Mouse (Mus musculus) MEL (cell line): ENCODE data around the gene Fgfr2.

Experiments used
- CTCF ChIP-seq, 3 experiments: IDR thresholded peaks in 2 of 3; conservative IDR thresholded peaks in 1 of 3; 2 replicates each; pipeline ENCODE4 v1.5.1; 2011 to 2012; ENCODE audit warnings: low read length in 3 of 3, low read depth in 2 of 3, mild to moderate bottlenecking in 2 of 3, improper control_type of control experiment in 1 of 3, inconsistent platforms in 1 of 3, mixed read lengths in 1 of 3, moderate library complexity in 1 of 3; ENCODE audit not compliant: control insufficient read depth in 1 of 3, insufficient read depth in 1 of 3, poor library complexity in 1 of 3, severe bottlenecking in 1 of 3
- POLR2A ChIP-seq, 2 experiments: IDR thresholded peaks; 2 replicates each; pipeline ENCODE4 v1.6.1; 2011 to 2012; ENCODE audit warnings: low read length in 2 of 2, mild to moderate bottlenecking in 2 of 2, control low read depth in 1 of 2, improper control_type of control experiment in 1 of 2, low read depth in 1 of 2, moderate library complexity in 1 of 2; ENCODE audit not compliant: control insufficient read depth in 1 of 2, insufficient read depth in 1 of 2, poor library complexity in 1 of 2
- SIN3A ChIP-seq: IDR thresholded peaks from 2 replicates; pipeline ENCODE4 v1.6.1; 2012; ENCODE audit warnings: low read length, improper control_type of control experiment, inconsistent platforms
- TAL1 ChIP-seq: IDR thresholded peaks from 2 replicates; pipeline ENCODE4 v1.6.1; 2012; ENCODE audit warnings: mild to moderate bottlenecking, inconsistent platforms, low read length, moderate library complexity, mixed read lengths

DNA sequence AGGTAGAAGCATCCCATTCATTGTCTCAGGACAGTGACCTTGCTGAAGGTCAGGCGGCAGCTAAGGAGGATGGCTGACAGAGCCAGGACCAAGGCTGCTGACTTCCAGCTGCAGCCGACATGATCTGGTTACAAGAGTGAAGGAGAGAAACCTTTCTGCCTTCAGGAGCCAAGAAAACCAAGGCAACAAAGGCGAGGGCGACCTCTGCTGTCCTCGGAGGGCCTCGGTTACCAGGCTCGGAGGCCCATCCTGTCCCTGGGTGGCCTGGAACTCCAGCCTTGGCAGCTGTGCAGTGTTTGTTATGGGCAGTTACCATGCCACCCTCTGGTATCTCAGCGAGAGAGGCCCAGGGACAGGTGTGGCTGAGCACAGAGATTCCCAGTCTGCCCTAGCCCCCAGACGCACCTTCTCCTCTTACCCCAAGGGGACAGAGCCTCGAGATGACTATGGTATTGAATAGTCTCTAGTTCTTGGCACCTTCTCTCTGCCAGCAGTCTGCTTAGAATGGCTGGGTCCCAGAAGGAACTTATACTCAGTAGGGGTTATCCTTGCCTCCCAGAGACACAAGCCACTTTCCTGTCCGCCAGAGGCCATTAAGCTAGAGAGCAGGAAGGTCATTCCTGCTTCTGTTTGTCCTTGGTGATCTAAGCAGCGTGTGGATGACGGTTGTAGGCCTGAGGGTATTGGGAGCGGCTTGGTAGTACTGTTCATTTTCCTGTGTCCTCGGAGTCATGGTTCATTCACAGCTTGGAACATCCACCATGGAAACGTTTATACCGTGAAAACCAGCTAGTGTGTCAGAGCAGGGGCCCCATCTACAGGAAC, 449.0 kb downstream of the Fgfr2 start:
- TF ChIP-seq POLR2A (IDR thresholded peaks at IDR 0.05; ENCODE audit: control insufficient read depth in 1 of 2, insufficient read depth in 1 of 2, low read depth in 1 of 2, low read length in 2 of 2, poor library complexity in 1 of 2) (no peak), TAL1 (no peak), CTCF (IDR thresholded peaks at IDR 0.05 in 2 of 3, conservative IDR thresholded peaks at IDR 0.05 in 1 of 3; ENCODE audit: control insufficient read depth in 1 of 3, insufficient read depth in 1 of 3, low read depth in 2 of 3, low read length in 3 of 3, poor library complexity in 1 of 3, severe bottlenecking in 1 of 3) (no peak), SIN3A (no peak)
